Comparison of ENCODE assay signal across 15 mouse cellular contexts in genomic region chr11:84032559-84032958, GRCm38 (mm10).
"Had no signal": no experiment of that assay in that cellular context is flagged by ENCODE, and none has a peak within 500 bp of the region (broad histone marks: within the 10 kb centered on the region; RNA-seq: fewer than 3 reads in every experiment).

No protein-coding gene starts in this region.

- H3K4me2 ChIP-seq: heart, embryonic 13.5 days; heart, embryonic 15.5 days; hindbrain, embryonic 13.5 days; hindbrain, embryonic 15.5 days; kidney, embryonic 15.5 days; limb, embryonic 13.5 days; limb, embryonic 15.5 days; liver, embryonic 12.5 days had no signal

- H3K4me3 ChIP-seq: heart, embryonic 10.5 days; heart, embryonic 13.5 days; heart, embryonic 15.5 days; hindbrain, embryonic 13.5 days; hindbrain, embryonic 15.5 days; kidney, embryonic 15.5 days; left cerebral cortex, adult 2 months; limb, embryonic 13.5 days; limb, embryonic 15.5 days; liver, embryonic 12.5 days had no signal

- DNase-seq: forebrain, postnatal 0 days; gastrocnemius, postnatal 25 days; layer of hippocampus, adult 9-11 months had no signal

- H3K27ac ChIP-seq: heart, embryonic 10.5 days; heart, embryonic 13.5 days; heart, embryonic 15.5 days; hindbrain, embryonic 13.5 days; hindbrain, embryonic 15.5 days; hindbrain, postnatal 0 days; kidney, embryonic 15.5 days; kidney, postnatal 0 days; left cerebral cortex, adult 2 months; limb, embryonic 13.5 days; limb, embryonic 15.5 days; liver, embryonic 12.5 days had no signal

- H3K9ac ChIP-seq: forebrain, postnatal 0 days; heart, embryonic 13.5 days; heart, embryonic 15.5 days; hindbrain, embryonic 13.5 days; hindbrain, embryonic 15.5 days; kidney, embryonic 15.5 days; limb, embryonic 13.5 days; limb, embryonic 15.5 days; liver, embryonic 12.5 days had no signal

- H3K9me3 ChIP-seq: heart, embryonic 10.5 days; heart, embryonic 13.5 days; heart, embryonic 15.5 days; hindbrain, embryonic 13.5 days; hindbrain, embryonic 15.5 days; kidney, embryonic 15.5 days; limb, embryonic 13.5 days; limb, embryonic 15.5 days; liver, embryonic 12.5 days had no signal

- H3K27me3 ChIP-seq: hindbrain, embryonic 13.5 days; hindbrain, embryonic 15.5 days; kidney, embryonic 15.5 days; limb, embryonic 13.5 days; limb, embryonic 15.5 days; liver, embryonic 12.5 days had no signal

- H3K36me3 ChIP-seq: heart, embryonic 15.5 days had no signal

- H3K4me1 ChIP-seq: hindbrain, embryonic 13.5 days; hindbrain, embryonic 15.5 days; kidney, embryonic 15.5 days; limb, embryonic 13.5 days; limb, embryonic 15.5 days; liver, embryonic 12.5 days had no signal

- ATAC-seq: forebrain, postnatal 0 days; hindbrain, postnatal 0 days; liver, embryonic 12.5 days had no signal
